Mouse (Mus musculus) ES-Bruce4 (cell line): Measurements from ENCODE around the gene Phlda3.

Experiments used
- CTCF ChIP-seq: IDR thresholded peaks from one replicate; pipeline ENCODE4 v1.8.1; 2011; ENCODE audit warnings: low read depth, low read length
- POLR2A ChIP-seq: IDR thresholded peaks from one replicate; pipeline ENCODE4 v1.8.1; 2011; ENCODE audit warnings: low read length; ENCODE audit not compliant: insufficient read depth

DNA sequence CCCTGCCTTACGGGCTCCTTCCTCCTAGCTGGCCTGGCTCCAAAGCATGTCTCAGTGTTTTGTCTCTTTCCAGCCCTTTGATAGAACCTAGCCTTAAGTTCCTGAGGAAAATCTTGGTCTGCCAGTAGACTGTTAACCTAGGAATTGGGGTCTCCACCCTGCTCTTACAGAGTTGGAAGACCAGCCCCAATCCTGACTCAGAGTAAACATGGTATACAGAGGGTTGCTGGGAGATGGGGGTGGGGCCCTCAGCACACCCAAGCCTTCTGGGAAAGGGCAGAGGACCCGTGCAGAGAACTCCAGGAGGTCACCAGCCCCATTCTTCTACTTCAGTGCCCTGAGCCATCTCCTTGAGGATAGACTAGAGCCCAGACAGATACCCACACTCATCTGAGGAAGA is 46.7 kb downstream of the Phlda3 start:
- TF ChIP-seq POLR2A: no peak
- no peak for TF ChIP-seq CTCF
